Mouse (Mus musculus): ENCODE data around the gene Gucy1b2. TPM values are rescaled to one million over a fixed set of nuclear protein-coding genes. Genes with fewer than 3 reads are reported as not detected.
A peak's percentile ranks its signal among the peaks of the same experiment; 100 is the strongest.

The Gucy1b2 gene
- polyA plus RNA-seq (2012; rRNA removed) = 0.19 and 0.32 TPM in 2 replicates

DNA sequence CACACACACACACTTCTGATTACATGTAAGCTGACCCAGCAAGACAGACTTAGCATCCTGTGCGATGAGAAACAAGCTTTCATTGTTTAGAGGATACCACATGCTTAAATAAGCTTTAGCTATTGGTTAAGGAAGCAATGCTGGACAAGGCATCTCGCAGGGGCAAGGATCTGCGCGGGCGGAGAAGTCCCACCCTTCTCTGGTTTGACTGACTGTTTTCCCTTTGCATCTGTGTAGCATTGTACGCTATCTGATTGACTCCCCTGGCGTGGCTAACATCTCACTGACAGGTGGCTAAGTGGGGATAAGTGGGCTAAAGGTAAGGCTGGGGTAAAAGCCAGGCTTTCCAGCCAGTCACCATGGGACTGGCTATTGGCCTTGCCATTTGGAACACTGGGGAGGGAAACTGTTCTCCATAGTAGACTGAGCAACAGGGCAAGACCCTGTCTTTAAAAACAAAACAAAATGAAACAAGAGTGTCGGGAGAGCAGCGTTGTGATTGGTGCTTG lies at the start of gene Gucy1b2:
Gene Gucy1b2, minus strand, starts transcription at position 51 of the 509 bp plus-strand sequence.
- no peak for DNase-seq (ENCODE audit: extremely low spot score in 1 of 2, low spot score in 1 of 2)

DNA sequence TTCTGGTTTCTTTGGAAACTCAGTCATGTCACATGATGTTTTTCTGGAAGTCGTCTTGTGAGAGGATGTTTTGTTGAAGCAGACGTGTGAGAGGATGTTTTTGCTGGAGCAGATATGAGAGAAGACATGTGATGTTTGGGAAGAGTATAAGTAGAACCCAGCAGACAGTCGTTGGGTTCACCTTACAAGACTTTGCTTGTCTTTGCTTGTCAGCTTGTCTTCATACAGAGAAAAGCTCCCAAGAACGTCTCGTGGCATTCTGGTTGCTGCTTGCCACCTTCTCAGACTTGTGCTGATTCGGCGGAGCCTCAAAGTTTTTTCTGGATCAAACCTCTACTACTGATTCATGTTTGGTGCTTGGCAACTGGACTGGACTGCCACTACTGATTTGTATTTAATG lies 41.3 kb upstream of the Gucy1b2 start:
- no peak for DNase-seq (ENCODE audit: extremely low spot score in 1 of 2, low spot score in 1 of 2)

DNA sequence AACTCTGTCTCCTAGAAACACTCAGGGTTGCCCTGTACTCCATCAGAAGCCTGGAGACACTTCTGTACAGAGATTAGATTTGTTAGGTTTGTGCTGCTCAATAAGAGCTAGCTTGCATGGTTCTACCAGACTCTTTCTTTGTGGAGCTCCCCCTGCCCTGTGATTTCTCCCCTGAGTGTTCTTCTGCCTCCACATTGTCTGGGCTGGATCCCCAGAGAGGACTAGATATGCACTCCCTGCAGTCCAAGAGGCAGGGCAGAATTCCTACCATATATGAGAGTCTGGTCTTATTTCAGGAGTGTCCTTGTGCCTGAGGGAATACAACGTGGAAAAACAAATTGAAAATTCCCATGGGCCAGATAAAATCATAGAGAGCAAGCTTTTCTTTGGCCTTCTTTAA lies 40.4 kb upstream of the Gucy1b2 start:
- no peak for DNase-seq (ENCODE audit: extremely low spot score in 1 of 2, low spot score in 1 of 2)

DNA sequence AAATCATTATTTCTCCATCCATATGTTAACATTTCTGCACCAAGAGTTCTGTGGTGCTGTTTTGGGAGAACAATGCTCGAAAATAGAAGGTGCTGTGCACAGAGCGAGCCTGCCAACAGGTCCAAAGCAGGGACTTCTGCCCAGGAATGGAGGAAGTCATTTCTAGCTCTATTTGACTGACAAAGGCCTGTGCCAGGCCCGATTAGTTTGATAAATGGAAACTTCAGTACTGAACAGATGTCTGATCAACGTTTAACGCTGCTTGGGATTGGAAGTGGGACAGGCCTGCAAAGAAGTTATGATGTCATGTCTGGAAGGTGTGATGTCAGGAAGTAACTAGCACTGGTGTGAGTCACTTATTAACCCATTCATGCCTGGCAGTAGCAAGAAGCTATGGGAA lies 37.4 kb upstream of the Gucy1b2 start:
- DNase-seq (ENCODE audit: extremely low spot score in 1 of 2, low spot score in 1 of 2) = no peak

DNA sequence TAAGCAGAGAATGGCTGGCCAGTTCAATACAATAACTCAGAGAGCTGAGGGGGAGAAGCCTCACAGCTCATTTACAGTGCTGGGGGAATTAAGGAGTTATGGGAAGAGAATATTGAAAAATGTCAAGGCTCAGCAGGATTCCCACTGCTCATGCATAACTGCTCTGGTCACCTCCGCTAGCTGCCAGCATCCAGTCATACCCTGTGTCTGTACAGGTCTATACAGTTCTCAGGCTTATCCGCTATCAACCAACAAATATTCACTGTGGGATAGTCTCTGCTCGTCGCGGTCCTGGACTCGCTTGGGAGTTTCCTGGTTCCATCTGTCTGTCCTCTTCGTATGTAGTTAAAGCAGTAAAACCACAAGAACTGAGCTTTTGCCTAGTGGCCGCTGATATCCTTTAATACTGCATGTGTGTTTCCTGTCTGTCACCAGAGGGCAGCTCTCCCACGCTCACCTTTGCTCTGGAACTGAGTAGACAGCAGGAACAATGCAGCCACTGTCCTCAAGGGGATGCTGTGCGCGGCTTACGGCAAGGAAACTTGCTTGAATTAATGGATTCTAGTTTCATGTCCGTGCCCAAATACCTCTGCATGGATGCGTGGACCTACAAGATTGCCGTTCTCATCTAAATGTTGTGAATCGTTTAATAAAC lies 36.2 kb upstream of the Gucy1b2 start:
- peak; percentile 47 to 86 for DNase-seq (ENCODE audit: extremely low spot score in 1 of 2, low spot score in 1 of 2)

DNA sequence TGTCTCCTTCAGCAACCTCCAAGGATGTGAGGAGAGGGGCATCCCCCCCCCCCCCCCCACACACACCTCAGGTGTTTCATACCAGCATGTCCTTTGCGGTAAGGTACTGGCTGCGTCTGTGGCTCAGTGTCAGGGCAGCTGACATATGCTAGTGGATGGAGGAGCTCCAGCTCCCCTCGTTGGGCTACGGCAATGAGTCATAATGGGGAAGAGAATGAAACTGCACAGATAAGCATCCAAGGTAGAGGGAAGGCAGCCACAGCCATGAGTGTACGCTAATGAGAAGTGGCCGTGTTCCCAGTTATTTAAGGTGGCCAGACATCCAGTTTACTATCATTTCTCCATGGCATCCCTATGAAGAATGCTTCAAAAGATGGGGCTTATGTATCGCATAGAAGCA lies 32.2 kb upstream of the Gucy1b2 start:
- no peak for DNase-seq (ENCODE audit: extremely low spot score in 1 of 2, low spot score in 1 of 2)

DNA sequence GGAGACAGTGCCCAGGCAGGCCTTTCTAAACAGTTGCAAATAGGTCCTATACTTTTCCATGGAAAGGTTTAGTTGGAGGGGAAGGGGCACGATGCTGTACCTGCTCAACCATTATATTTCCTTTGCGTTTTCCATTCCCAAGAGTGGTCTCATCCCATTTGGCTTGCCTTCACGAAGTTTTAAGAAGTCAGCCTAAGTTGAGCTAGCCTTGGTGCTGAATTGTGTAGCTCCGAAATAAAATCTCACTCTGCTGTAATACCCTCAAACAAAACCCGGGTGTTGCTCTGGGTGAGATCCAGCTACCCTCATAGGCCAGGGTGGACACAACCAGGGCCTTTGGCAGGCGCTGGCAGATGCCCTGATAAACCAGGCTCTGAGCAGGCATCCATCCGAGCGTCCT lies 25.3 kb upstream of the Gucy1b2 start:
- no peak for DNase-seq (ENCODE audit: extremely low spot score in 1 of 2, low spot score in 1 of 2)

DNA sequence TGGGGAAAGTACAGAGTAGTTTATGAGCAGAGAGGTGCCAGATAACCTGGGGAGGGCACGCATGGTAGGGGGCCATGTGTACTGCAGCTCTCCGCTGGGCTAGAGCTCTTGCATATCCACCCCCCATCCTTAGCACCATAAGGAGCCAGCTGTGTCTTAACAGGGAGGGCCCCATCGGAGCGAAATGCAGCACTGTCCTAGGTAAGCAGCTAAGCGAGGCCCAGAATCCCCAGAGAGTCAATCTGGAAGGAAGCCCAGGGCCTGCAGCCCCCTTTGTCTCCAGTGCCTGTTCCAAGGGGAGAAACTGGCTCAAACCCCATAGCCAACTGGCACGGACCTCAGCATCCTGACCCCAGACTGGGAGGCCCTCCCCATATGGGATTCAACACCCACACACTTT lies 23.3 kb upstream of the Gucy1b2 start:
- no peak for DNase-seq (ENCODE audit: extremely low spot score in 1 of 2, low spot score in 1 of 2)

DNA sequence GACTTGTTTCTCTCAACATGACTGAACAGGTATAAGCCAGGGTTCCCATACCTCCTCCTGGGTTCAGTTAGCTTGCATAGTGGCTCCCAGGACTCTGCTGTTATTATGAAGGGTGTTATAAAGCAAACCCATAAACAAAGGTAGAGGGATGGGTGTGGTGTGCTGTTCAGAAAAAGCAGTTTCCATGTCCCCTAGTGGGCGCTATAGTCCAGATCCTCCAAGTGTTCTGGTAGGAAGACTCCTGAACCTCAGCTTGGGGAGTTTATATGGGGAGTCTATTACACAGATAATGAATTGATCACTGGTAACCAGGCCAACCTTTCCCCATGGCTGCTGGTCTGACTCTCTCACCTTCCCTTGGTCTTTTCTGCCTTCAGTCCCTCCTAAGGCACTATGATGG lies 18.4 kb upstream of the Gucy1b2 start:
- DNase-seq (ENCODE audit: extremely low spot score in 1 of 2, low spot score in 1 of 2) = no peak

DNA sequence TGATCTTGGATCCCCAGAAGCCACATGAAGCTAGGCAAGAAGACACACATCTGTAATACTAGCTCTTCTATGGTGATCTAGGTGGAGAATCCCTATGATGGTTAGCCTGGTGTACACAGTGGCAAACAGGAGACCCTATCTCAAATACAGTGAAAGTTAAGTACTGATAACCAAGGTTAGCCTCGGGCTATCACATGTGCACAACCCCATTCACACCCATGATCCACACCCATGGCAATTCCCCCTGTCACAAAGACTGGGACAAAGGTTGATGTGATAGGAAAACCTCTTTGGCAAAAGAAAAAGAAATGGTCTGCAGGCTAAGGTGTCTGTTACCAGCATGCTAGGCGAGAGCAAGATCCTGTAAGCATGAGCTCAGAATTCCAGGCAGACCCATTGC lies 16.0 kb upstream of the Gucy1b2 start:
- no peak for DNase-seq (ENCODE audit: extremely low spot score in 1 of 2, low spot score in 1 of 2)

DNA sequence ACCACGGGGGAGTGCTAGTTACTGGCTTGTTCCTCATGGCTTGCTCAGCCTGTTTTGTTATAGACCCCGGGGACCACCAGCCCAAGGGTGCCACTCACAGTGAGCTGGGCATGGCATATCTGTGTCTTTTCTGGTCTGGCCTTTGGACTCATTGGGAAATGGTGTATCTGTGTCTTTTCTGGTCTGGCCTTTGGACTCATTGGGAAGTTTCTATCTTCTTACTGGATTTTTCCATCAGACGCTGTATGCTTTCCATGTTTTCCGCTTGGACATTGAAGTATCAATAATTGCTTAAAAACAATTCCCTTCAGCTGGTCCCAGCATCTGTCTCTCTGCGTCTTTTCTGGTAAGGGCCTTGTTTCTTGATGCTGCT lies 12.7 kb upstream of the Gucy1b2 start:
- no peak for DNase-seq (ENCODE audit: extremely low spot score in 1 of 2, low spot score in 1 of 2)

DNA sequence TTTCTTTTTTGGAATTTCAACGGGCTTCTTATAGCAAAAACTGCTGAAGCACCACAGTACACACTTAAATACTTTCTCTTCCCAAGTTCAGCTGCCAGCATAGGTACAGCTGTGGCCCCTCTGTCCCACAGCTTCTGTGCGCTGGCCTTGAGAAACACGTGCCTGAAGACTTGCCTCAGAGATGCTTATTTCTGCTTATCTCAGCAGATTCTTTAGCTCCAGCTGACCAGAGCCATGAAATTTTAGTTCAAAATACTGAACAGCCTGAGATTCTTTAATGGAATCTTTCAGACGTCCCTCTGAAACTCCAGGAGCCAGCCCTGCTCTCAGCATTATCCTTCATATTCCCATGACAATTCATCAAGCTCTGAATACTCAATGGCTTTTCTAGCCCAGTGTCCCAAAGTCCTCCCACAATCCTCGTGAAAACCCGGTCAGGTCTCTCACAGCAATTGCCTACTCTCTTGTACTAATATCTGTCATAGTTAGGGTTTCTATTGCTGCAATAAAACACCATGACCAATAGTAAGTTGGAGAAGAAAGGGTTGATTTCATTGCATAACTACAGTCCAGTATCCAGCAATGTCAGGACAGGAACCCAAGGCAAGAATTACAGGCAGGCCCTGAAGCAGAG lies 12.1 kb upstream of the Gucy1b2 start:
- no peak for DNase-seq (ENCODE audit: extremely low spot score in 1 of 2, low spot score in 1 of 2)

DNA sequence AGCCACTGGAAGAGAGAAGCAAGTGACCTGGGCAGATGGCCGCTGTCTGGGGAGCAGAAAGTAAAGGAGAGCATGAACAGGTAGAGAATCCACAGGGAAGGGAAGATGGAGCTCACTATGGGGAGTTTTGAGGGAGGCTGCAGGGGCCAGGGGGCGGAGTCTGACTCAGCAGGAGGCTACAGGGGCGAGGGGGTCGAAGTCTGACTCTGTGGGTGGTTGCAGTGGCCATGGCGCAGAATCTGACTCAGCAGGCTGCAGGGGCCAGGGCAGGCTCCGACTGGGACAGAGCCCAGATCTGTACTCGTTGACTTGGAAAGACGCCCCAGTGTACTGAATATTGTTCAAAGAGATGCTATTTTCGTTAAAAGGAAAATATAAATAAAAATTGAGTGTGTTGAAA lies 8.9 kb upstream of the Gucy1b2 start:
- no peak for DNase-seq (ENCODE audit: extremely low spot score in 1 of 2, low spot score in 1 of 2)

DNA sequence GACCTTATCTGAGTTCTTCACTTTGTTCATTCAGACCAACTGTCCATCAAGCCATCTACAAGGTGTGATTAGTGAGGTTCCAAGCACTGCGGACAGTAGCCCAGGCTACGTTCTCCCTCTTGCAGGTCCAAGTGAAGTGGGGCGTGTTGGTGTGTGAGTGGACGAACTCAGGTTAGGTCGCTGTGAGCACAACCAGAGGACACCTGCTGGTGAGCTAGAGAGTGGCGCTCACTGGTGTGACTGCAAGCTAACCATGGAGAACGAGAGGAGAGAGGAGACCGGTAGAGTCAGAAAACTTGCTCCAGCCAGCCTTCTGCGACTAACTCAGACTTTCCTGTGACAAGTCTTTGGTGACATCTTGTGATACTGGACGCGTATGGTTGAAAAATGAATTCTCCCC lies 3.5 kb upstream of the Gucy1b2 start:
- no peak for DNase-seq (ENCODE audit: extremely low spot score in 1 of 2, low spot score in 1 of 2)

DNA sequence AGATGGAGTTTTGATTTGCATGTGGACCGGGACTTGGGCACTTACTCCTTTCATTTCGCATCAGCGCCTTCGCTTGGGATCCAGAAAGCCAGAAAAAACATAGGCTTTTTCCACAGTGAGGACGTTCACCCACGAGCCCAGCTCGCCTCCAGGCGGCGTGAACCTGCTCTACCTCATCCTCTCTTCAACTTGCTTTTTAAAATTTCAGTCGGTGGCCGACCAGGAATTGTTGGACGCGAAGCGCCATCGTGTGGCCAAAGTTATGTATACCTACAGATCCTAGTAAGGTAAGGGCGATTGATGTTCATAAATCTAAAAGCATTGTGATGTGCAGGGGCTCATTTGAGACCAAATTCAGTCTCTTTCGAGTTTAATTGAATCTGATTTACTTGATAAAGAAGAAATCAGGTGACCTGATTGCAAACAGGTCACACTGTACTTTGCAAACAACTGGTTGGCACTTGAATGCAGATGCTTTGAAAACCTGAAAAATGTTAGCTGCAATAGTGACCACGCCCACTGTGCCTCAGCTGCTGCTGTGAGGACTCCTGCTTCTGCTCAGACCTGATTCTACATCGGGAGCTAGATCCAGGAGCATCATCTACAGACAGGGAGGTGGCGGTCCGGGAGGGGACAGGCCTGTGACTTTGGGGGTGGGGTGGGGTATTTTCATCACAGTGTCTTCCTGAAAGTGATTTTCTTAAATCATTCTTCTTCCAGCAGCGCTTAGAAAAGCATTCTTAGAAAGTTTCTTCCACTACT lies 1.5 kb upstream of the Gucy1b2 start:
- DNase-seq (ENCODE audit: extremely low spot score in 1 of 2, low spot score in 1 of 2) = peak; percentile 74 to 97

DNA sequence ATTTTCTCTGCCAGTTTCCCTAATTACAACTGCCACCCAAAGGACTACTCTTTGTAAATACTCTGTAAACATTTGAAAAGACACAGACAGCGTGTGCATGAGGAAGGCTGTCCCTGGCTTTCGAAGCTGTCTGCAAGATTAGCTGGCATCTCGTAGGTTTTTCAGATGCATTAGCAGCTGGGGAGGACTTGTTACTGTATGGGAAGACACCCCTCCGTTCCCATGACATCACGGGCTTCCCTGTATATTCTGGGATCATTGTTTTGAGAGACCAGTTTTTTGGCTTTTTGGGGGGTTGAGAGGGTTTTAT lies 564 bp downstream of the Gucy1b2 start:
- DNase-seq (ENCODE audit: extremely low spot score in 1 of 2, low spot score in 1 of 2) = peak in 1 of 2 experiments; percentile 13

DNA sequence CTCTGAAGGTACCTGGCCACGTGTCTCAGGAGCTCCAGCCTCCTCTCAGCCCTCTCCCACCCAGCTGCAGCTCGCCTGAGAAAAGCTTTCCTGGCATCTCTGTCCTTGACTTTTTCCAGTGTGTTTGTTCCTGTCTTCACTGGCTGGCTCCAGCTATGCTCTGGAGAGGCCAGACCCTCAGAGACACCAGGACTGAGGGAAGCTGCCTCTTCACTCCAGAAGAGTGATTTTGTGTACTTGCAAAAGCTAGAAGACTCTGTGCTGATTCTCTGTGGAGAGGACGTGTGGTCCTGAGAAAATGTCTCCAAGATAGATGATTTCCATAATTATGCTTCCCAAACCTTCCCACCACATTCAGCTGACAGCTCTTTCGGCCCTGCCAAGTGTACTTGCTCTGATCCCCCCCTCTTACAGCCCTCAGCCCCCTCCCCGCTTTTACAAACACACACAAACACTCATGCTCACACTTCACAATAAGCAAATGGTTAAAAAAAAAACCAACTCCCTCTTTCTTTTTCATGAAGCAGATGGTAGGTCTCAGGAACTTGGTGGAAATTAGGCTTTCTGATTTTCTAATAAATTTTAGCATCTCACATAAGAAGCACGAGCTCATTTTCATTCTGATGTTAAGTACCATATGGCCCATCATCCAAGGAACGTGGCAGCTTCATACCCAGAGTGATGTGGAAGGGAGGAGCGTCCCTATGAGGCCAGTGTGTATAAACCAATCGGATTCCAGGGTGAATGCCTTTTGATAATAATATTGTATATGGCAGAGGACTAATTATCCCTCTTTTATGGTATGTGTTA lies 1.1 kb downstream of the Gucy1b2 start:
- peak in 1 of 2 experiments; percentile 15 for DNase-seq (ENCODE audit: extremely low spot score in 1 of 2, low spot score in 1 of 2)

DNA sequence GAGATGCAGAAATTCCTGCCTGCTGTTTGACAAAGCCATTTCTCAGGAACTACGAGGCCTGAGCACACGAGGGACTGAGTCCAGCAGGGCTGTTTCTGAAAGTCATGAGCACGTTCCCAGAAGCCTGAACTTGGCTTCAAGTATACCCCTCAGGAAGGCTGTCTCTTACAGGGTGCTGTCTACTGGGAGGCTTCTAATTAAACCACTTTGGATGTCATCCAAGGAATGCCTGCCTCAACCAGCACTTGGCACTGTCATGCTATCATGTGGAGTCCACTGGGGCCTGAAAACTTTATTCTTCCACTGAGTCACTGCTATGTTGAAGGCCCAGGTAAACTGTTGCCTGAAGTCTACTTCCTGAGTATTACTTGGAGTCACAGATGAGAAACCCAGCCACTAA lies 2.0 kb downstream of the Gucy1b2 start:
- DNase-seq (ENCODE audit: extremely low spot score in 1 of 2, low spot score in 1 of 2) = no peak

DNA sequence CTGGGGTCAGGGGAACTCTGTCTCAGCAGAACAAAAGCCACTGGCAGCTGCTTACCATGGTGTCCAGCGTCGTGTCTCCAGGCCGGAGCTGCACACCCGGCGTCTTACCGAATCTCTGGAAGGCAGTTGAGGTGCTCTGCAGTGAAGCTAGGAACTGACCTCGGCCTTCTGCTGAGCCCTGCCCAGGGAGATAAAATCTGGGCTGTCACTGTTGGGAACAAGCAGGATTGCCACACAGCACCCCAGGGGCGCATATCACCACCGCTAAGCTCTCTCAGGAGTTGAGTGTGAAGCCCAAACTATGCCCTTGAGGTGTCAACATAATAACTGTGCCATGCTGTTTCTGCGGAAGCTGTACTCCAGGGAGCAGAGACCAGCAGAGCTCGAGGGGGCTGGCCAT lies 2.8 kb downstream of the Gucy1b2 start:
- DNase-seq (ENCODE audit: extremely low spot score in 1 of 2, low spot score in 1 of 2) = no peak

DNA sequence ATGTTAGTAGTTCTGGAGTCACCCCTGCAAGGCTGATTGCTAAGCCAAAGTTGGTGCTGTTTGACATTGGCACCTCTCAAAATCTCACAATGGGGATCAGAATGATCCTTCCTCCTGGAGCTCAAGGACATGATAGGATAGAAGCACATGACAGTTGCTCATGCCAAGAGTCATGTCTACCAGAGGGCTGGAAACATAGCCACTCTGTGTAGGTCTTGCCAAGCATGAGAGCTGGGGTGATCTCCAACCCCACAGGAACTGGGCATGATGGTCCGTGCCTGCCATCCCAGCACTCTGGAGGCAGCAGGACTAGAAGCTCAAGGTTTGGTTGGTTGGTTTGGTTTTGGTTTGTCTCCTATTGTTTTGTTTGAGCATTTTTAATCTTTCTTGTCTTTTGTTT lies 5.4 kb downstream of the Gucy1b2 start:
- DNase-seq (ENCODE audit: extremely low spot score in 1 of 2, low spot score in 1 of 2) = no peak

DNA sequence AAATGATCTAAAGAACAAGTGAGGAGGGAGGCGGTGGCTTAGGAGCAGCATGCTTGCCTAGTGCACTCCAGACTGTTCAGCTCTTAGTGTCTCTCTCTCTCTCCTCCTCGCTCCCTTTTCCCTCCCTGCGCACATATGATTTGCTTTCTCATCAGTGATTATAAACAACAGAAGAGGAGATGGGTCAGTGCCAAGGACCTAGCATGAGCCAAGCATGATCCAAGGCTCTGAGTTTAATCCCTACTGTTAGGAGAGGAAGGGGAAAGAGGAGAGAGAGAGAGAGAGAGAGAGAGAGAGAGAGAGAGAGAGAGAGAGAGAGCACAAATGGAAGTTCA lies 8.9 kb downstream of the Gucy1b2 start:
- DNase-seq (ENCODE audit: extremely low spot score in 1 of 2, low spot score in 1 of 2) = no peak
